Mouse (Mus musculus) left cerebral cortex, adult 18-20 months (tissue): ENCODE data around the gene Igfbp2. TPM values are rescaled to one million over a fixed set of nuclear protein-coding genes. Genes with fewer than 3 reads are reported as not detected.

Experiments used
- DNase-seq, 2 experiments: peaks; one replicate each; pipeline ENCODE4 v3.0.0; 2021 to 2022; ENCODE audit warnings: low spot score in 2 of 2, mixed read lengths in 1 of 2
- total RNA-seq, 2 experiments: library from RNA; stranded (reverse); gene quantifications; 2 replicates each; pipeline ENCODE4 v1.2.3; 2021

The Igfbp2 gene
- total RNA-seq, 2 experiments from 2014 or later, result 63.4 to 79.3 TPM

DNA sequence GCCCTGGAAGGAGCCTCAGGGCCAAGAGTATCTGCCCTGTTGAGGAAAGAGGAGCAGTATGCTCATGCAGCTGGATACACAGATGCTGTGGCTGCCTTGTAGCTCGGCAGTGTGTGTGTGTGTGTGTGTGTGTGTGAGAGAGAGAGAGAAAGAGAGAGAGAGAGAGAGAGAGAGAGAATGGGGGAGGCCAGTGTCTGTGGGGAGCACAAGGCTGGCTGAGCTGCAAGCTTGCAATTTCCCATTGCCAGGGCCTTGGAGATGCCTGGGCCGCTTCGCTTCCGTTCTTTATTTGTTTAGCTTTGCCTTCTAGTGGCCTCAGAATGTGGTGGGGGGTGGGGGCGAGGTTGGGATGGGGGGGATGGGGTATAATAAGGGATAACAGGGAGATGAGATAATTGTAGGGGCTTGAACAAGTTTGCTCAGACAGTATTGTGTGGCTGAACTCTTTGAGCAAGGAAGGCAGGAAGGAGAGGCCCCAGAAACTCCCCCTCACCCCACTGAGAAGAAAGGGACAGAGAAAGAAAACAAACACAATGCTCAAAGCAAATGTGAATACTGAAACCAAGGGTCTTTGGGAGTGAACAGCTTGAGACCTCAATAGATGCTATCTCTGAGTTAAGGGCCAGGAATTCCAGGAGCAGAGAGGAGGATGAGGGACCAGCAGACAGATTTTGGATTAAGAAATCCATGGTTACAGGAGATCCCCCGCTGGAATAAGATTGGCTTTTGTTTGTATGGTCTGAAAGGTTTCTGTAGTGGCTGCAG lies 10.5 kb upstream of the Igfbp2 start:
- DNase-seq, result no peak

DNA sequence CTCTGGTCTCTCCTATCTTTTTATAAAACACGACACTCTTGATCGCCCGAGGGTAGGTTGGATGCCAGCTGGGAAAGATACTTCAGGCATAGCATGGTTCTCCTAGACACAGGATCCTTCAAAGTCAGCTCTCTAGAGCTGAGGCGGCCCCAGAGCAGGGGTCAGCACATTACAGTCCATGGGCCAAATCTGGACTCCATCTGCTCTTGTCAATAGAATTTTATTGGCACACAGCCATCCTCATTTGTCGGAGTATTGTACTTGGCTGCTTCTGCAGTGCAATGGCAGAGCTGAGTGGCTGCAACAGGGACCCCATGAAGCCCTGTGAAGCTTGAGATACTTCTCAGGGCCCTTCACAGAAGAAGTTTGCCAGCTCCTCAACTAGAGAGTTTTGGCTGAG lies 9.1 kb upstream of the Igfbp2 start:
- DNase-seq, result no peak

DNA sequence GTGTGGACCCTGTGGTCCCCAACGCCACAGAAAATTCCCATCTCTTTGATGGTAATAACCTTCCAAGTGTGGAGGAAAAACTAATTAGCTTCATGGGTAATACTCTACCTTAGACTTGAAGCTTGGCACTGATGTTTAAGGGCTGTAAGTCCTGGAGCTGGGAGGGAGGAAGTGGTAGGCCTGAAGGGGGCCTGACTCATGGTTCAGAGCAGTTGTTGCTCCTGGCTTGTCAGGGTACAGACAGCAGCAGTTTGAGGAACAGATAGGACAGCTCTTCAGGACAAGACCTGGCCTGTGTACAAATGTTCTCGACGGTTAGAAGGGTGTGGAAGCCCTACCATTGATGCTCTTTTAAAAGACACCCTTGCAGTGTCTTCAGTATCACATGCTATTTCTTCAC lies 8.7 kb upstream of the Igfbp2 start:
- DNase-seq, result no peak

DNA sequence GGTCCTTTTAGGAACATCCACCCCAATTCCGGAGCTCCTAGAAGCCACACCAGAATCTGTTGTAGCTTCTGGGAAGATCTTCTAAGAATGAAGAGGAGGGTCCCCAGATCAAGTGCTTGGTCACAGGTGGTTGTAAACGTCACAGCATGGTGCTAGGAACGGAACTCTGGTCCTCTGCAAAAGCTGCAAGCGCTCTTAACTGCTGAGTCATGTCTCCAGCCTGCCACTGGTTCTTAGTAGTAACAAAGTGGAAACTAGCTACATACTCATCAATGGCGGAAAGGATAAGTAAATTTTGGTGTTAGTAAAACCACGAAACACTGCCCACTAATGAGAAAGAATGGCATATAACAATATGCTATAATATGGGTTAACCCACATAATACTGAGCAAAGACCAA lies 4.3 kb upstream of the Igfbp2 start:
- DNase-seq, result no peak

DNA sequence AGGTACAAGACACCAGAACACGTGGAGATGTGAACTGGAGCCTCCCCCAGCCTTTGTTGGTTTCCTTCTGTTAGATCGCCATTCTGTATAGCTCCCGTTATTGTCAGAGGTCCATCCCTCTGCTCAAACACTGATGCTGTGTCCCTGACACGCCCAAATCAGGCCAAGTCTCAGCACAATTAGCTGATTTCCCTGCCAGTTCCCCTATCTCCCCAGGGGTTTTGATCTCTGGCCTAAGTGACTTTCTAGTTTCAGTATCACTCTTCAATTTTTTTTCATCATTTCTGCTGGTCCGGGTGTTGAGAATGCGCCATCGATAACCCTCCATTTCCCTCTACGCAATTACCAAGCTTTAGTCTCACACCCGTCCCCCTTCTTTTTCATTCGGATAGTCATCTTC lies 1.4 kb upstream of the Igfbp2 start:
- DNase-seq, result no peak

DNA sequence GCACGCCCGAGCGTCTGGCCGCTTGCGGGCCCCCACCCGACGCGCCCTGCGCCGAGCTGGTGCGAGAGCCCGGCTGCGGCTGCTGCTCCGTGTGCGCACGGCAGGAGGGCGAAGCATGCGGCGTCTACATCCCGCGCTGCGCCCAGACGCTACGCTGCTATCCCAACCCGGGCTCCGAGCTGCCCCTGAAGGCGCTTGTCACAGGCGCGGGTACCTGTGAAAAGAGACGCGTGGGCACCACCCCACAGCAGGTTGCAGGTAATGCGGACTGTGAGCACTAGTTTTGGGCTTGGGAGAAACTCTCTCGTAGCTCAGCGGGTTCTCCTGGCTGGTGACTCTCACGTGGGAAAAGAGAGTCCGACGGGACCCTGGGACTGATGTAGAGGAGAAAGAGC lies 401 bp downstream of the Igfbp2 start:
- peak in 1 of 2 experiments; percentile 21 for DNase-seq

DNA sequence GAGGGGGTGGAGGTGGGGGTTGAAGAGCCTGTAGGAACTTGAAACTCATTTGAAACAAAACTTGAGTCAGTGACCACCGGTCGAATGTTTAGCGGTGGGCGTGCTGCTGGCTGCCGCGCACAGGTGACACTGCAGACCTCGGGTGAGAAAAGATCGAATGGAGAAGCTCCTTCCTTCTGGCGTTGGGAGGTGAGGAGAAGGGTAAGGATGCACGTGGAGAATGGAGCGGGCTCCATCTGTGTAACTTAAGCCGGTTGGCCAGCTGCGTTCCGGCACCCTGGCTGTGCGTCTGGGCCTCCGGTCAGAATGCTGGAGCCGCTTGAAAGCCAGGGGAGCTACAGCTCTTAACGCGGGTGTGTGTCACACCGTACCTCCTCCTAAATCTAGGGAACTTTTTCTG lies 983 bp downstream of the Igfbp2 start:
- DNase-seq, result no peak

DNA sequence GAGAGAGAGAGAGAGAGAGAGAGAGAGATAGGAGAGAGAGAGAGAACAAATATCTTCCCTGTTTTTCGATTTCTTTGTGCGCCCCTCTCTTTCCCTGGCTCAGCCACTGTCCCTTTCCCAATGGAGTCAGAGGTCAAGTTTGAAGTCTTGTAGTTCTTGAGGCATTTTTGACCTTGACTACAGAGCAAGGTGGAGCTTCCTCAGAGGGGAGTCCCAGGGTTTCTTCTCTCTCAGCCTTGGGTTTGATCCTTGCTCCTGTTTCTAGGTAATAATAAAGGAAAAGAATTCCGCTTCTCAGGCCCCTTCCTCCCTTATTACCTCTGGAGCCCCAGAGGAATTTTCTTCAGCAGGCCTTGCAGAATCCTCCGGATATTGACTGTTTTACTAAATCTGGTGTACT lies 1.6 kb downstream of the Igfbp2 start:
- no peak for DNase-seq

DNA sequence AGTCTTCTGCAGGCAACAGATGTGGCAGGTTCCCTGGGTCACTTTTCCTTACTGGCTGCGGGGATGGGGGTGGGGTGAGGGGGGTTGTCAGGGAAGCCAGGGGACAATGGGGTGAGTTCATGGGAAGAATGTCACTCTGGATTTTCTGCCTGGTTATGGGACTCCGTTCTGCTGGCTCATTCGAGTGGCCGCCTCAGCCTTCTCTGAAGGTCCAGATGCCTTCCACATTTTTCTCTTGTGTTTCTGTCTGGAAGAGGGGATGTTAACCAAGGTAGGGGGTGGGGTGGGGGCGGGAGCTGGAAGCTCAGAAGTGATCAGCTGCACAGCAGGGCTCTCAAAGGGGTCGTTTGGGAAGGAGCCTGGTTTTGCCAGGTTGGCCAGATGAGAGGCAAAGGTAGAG lies 2.1 kb downstream of the Igfbp2 start:
- no peak for DNase-seq

DNA sequence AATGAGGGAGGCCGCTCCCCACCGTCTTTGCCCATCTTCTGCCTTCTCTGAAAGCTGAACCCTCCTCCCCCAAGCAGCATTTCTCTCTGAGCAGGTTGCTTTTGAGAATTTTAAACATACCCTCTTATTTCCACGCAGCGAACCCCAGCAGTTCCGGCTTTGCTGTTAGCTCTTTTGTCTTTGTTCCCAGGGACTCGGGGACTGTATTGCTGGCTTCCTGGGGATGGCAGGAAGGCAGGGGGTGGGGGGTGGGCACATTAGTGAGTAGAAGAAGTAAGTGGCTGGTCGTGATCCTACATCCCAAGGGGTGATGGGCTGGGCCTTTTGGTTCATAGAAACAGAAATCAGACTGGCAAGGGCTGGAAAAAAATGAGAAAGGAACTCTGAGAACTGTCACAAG lies 2.6 kb downstream of the Igfbp2 start:
- no peak for DNase-seq

DNA sequence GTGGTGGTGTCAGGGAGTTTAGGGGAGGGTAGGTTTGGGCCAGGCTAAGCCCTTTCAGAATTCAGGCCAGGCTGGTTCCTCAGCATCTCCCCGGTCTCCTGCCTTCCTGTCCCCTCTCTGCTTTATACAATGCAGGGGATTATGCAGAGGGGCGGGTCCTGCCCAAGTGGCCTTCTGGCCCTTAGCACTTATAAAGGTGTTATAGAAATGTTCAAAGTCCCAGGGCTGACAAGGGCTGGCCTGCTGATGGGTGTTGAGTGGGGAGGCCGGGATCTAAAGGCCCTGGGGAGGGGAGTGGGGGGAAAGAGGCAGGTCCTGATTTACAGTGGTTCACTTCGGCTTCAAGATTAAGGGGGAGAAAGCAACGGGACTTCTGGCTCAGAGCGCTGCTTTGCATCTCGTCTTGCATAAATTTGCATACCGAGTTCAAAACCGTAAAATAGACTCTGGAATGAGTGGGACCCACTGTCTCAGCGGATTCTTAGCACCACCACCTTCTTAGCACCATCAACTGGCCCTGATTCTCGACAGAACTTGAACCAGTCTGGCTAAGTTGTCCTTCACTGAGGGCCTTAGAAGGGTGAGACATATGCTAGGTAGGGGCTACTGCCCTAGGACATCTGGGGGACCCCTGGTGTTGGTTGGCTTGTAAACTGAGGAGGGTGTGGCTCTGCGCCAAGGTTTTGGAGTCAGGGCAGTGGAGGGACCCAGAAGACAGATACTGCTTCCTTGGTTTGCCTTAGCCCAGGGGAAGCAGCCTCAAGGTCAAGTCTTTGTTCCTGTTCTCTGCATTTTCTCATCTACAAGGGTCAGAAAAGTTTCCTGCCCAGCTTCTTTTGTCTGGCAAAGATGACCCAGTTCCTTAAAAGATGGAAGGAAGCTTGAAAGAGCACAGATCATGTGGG lies 3.4 kb downstream of the Igfbp2 start:
- no peak for DNase-seq

DNA sequence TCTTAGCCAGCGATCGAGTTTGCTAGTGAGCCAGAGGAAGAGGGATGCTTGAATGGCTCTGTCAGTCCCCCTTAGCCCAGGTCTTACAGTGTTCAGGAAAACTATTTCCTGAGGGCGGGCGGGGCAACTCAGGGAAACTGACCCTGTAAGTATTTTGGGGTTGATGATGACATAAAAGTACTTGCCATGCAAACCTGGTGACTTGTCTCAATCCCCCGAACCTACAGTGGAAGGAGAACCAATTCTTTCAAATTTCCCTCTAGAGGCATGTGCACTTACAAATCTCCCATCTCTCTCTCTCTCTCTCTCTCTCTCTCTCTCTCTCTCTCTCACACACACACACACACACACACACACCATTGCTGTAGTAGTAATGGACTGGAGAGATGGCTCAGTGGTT lies 4.5 kb downstream of the Igfbp2 start:
- no peak for DNase-seq

DNA sequence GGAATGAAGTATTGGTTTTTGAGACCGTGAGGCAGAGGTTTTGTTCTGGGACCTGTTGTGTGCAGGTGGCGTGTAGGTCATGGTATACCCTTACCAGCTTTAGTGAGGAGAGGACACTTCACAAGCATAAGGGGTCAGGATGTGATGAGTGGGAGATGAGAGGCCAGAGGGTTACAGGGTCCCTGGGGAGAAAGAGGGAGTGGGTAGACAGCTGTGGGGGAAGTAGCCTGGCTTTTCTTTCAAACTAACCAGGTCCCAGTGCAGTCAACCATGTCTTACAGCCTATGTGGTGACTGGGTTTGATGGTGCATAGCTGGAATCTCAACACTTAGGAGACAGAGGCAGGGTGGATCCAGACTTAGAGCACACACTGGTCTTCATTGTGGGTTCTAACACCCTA lies 6.2 kb downstream of the Igfbp2 start:
- DNase-seq, result no peak

DNA sequence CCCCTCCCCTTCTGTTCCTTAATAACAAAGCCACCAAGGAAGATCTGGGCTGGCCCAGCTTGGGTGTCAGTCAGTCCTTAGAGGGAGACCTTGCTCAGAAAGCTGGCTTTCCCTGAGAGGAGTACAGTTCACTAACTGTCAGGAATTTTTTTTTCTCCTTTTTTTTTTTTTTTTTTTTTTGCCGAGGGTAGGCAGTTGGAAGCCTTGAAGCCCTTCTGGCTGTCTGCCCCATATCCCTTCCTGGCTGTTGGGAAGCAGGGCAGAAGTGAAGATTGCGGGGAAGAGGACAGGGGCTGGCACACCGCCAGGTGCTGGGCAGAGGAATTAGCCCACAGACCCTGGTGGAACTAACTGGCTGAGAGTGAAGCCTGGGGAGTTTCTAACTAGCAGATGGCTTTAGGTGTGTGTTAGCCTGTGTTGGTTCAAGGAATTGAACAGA lies 8.4 kb downstream of the Igfbp2 start:
- no peak for DNase-seq

DNA sequence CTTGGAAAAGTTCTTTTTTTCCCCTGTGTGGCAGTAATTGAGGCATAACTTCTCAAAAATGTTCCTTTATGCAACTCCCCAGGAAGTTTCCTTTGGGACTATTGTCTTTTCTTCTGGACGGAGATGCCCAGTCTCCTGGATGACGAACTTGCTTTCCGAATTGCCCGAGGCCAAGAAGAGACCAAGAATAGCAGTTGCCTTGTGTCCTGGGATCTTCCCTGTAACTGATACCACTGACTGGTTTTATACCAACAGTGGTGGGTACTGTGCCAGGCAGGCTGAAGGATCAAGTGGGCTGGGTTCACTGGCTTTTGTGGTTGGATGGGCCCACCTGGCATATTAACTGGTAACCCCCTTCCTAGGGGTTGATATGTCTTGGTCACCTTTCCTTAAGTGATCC lies 9.3 kb downstream of the Igfbp2 start:
- no peak for DNase-seq

DNA sequence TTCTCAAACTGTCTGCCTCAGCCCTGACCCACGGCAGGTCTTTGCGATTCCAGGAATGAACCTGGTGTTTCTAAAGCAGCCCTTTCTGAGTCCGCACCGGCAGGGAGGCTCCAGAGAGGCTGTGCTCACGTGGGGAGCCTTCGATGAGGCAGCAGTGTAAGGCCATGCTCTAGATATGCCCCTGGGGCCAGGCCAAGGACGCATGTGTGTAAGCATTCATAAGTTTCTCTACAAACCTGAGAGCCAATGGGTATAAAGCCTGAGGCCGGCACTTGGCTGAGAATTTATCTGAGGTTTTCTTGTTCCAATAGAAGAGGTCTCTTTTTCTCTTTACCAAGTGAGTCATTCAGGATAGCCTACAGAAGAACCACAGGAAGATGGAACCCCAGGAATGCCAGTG lies 15.1 kb downstream of the Igfbp2 start:
- DNase-seq, result no peak

DNA sequence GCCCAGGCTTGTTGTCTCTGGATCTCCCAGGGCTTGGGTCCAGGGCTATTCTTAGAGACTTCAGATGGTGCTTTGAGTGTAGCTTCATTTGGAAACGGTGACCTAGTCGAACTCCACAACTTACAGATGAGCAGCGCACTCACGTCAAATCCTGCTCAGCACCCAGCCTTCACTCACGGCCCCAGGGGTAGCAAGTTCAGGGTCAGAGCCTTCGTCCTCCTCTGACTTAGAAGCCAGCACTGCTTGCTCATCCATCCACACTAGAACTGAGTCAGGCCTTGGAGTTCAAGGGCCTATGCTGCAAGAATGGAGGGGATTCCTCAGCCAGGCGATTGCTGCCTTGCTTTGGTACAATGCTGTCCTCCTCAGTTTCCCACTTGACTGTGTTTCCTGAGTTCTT lies 15.5 kb downstream of the Igfbp2 start:
- DNase-seq, result no peak

DNA sequence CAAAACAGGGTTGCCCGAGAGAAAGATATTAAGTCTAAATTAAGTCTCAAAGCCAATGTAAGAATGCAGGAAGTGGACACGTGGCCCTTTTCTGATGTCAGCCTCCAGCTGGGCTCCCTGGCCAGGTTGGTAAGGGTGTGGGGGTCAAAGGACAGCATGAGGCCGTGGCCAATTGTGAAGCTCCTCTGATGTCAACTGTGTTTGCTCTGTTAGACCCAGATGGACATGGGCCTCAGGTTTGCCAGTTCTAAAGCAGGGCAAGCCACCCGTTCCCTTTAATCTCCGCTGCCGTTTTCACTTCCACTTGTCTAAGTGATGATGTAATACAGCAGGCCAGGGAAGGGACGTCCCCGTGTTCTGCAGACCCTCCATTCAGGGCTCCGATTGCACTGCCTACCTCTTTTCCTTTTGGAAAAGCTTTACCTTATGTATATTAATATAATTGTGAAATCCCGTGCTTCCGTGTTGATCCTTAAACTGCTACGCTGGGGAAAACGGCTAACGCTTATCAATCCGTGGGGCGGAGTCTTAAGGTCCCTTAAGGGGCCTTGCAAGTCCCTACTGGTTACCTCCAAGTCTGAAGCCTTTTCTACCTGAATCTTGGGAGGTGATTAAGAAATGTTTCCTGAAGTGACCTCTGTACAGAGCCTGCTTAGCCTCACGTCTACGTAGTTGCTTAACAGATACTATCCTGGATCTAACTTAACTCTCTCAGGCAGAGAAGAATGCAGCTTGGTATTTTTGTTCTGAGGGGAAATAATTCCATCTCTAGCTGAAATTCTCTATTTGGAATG lies 18.6 kb downstream of the Igfbp2 start:
- no peak for DNase-seq

DNA sequence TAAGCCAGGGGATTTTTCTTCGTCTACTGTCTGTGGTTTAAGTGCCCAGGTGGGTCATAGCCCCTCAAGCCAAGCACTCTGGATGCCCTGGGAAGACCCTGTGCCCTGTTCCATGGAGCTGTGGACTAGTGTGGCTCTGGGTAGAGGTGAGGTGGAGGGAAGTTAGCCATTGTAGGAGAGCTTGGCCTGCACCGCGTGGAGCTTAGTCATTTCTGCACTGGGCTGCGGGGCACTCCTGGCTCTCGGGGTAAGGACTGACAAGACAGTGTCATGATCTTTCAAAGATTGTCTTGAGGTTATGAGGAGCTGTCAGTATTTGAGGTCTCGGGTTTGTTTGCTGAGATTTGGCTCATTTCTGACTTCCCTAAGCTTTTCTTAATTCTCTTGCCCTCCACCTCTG lies 20.4 kb downstream of the Igfbp2 start:
- DNase-seq, result no peak

DNA sequence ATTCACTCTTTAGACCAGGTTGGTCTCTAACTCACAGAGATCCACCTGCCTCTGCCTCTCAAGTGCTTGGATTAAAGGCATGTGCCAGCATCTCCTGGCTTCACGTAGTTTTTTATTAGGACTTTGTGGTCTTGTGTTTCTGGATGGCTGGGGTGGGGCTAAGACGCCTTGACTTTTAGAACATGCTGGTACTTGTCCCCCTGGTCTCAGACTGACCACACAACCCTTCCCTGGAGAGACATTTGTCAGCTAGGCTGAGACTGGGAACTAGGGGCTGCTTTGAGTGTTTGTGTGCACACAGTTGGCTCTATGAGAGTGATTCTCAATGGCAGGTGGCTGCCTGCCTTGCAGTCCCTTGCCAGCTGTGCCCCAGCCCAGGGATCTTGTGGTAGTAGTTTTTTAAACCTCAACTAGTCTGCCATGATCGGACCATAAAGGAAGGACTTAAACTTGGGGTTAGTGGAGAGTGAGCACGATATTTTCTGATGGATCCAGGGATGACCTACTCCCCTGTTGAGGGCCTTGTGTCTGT lies 23.6 kb downstream of the Igfbp2 start:
- DNase-seq, result no peak

DNA sequence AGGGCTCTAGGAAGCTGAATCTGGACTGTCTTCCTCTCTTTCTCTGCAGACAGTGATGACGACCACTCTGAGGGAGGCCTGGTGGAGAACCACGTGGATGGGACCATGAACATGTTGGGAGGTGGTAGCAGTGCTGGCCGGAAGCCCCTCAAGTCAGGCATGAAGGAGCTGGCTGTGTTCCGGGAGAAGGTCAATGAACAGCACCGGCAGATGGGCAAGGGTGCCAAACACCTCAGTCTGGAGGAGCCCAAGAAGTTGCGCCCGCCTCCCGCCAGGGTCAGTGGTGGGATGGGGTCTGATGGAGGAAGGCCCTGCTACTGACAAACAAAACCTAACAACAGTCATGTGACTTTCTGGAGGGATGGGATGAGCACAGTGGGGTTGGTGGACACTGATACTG lies 24.7 kb downstream of the Igfbp2 start:
- no peak for DNase-seq

DNA sequence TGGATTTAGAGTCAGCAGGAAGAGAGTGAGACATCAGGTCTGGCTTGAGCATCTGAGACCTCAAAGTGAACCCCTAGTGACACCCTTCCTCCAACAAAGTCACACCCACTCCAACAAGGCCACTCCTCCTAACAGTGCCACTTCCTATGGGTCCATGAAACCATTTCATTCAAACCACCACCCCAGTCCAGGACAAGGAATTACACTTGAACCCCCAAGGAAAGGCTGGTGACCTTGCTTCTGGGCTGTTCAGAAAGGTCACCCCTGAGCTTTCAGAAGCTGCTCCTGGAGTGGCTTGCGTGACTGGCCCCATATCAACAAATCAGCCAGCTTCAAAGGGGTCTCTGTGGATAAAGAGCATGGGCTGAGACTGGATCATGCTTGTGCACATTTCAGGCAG lies 29.5 kb downstream of the Igfbp2 start:
- no peak for DNase-seq
